Mouse (Mus musculus) kidney, adult 2 months (tissue): ENCODE measurements around the gene March10. TPM values are rescaled to one million over a fixed set of nuclear protein-coding genes. Genes with fewer than 3 reads are reported as not detected.

Experiments used
- DNase-seq: peaks from one replicate; pipeline ENCODE4 v3.0.0; 2021
- H3K27ac ChIP-seq: fragments of 200-500 bp; 2 replicates; pipeline ENCODE4 v1.5.1; 2012; ENCODE audit warnings: low read depth, low read length, control low read depth, inconsistent platforms; ENCODE audit not compliant: insufficient read depth
- H3K27me3 ChIP-seq: fragments of 200-500 bp; replicated peaks from 2 replicates; pipeline ENCODE4 v1.6.1; 2012; ENCODE audit warnings: mild to moderate bottlenecking, moderate library complexity, low read length, inconsistent platforms; ENCODE audit not compliant: control insufficient read depth, insufficient read depth
- H3K36me3 ChIP-seq: fragments of 200-500 bp; 2 replicates; pipeline ENCODE4 v1.6.1; 2012; ENCODE audit warnings: mild to moderate bottlenecking, moderate library complexity, low read length, inconsistent platforms; ENCODE audit not compliant: control insufficient read depth, insufficient read depth
- H3K4me1 ChIP-seq: fragments of 200-500 bp; 2 replicates; pipeline ENCODE4 v1.6.1; 2011; ENCODE audit warnings: low read length; ENCODE audit not compliant: control insufficient read depth, insufficient read depth
- H3K4me3 ChIP-seq: fragments of 200-500 bp; 2 replicates; pipeline ENCODE4 v1.5.1; 2011; ENCODE audit warnings: mild to moderate bottlenecking, low read depth, low read length, control low read depth; ENCODE audit not compliant: insufficient read depth
- CTCF ChIP-seq: fragments of 200-500 bp; conservative IDR thresholded peaks from 2 replicates; pipeline ENCODE4 v1.5.1; 2011; ENCODE audit warnings: low read depth, mild to moderate bottlenecking, control low read depth, low read length, moderate library complexity, mixed read lengths; ENCODE audit not compliant: insufficient read depth, insufficient read length
- POLR2A ChIP-seq: fragments of 200-500 bp; IDR thresholded peaks from one replicate; pipeline ENCODE4 v1.6.1; 2011; ENCODE audit warnings: low read depth, low read length, control low read depth
- WGBS: fragments of 180-500 bp; shearing (Covaris S2); methylation state at CpG from one replicate; pipeline ENCODE4 v1.1.7; 2018; 5-methylcytosine and 5-hydroxymethylcytosine counted together
- polyA plus RNA-seq: library from polyadenylated mRNA; depleted of rRNA; stranded (reverse); fragments of >200 nt; gene quantifications from 2 replicates; pipeline ENCODE4 v1.2.3, GENCODE M21; 2012

The March10 gene
- polyA plus RNA-seq, 1 experiment = 1.8 TPM

DNA sequence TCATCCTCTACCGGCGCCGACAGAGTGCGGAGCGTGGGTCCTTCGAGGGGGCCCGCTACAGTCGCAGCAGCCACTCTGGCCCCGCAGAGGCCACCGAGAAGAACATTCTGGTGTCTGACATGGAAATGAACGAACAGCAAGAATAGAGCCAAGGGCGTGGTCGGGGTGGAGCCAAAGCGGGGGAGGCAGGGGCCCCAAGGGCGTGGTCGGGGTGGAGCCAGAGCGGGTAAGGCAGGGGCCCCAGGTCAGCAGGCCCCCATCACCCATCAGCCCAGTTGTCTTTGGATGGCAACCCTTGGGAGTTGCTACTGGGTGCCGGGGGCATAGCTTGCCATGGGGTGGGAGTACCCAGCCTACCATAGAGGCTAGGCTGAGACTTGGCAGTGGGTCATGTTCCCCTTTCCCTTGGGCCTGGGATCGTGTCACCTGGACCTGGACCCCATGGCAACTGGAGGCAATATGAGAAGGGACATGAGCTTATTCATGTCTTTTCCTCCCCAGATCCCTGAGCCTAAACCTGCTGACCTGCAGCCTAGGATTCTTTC lies 106.7 kb downstream of the March10 start:
- peaks cover 18% of the 10 kb centered on the region for H3K4me1 ChIP-seq
- TF ChIP-seq CTCF = no peak
- no peak for TF ChIP-seq POLR2A
- no peak for DNase-seq
- H3K27me3 ChIP-seq = no peaks in the 10 kb centered on the region
- H3K27ac ChIP-seq = no peak overlapping the region
- no peak overlapping the region for H3K4me3 ChIP-seq
- WGBS = 95% methylated on average over 19 of the region's 19 CpGs
- H3K36me3 ChIP-seq = no peaks in the 10 kb centered on the region

DNA sequence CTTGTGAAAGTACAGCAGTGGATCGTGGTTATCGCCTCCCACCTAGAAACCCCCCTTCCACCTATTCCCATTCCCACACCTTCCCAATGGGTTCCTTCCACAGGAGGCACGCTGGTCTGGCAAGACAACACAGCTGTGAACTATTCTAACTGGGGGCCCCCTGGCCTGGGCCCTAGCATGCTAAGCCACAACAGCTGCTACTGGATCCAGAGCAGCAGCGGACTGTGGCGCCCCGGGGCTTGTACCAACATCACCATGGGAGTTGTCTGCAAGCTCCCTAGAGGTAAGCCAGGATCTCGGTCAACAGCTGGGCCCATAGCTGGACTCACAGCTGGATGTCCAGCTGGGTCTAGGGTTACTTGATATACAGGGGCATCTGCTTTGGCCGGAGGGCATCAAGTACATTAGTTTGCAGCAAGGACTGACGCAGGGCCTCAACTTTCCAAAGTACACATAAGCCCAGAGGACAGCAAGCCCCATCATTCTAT lies 108.0 kb downstream of the March10 start:
- no peak overlapping the region for H3K27ac ChIP-seq
- TF ChIP-seq POLR2A (no peak), CTCF (no peak)
- H3K27me3 ChIP-seq = no peaks in the 10 kb centered on the region
- H3K36me3 ChIP-seq = no peaks in the 10 kb centered on the region
- no peak overlapping the region for H3K4me3 ChIP-seq
- no peak for DNase-seq
- peaks cover 16% of the 10 kb centered on the region for H3K4me1 ChIP-seq
- WGBS = 92% methylated on average over 9 of the region's 9 CpGs

DNA sequence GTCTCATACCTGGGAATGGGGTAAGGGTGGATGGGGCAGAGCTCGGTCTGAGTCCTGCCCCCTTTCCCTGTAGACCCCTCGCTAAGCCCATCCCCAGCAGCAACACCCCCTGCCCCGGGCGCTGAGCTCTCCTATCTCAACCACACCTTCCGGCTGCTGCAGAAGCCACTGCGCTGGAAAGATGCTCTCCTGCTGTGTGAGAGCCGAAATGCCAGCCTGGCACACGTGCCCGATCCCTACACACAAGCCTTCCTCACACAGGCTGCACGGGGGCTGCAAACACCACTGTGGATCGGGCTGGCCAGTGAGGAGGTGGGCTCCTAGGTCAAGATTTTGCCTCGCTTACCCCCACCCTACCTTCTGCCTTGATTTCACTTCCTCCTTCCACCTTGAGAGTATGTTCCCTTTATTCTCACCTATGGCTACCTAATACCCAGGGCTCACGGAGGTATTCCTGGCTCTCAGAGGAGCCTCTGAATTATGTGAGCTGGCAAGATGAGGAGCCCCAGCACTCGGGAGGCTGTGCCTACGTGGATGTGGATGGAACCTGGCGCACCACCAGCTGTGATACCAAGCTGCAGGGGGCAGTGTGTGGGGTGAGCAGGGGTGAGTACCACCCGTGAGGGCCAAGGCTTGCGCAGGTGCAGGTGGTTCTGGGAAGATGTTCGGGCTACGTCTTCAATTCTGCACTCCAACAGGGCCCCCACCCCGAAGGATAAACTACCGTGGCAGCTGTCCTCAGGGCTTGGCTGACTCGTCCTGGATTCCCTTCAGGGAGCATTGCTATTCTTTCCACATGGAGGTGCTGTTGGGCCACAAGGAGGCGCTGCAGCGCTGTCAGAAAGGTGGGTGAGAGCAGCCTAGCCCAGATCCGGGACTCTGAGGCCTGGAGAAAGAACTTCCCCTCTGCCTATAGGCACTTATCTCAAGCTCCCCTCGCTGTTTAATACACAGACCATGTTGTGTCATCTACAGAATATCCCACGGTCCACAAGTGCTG lies 109.1 kb downstream of the March10 start:
- H3K36me3 ChIP-seq = no peaks in the 10 kb centered on the region
- TF ChIP-seq POLR2A (no peak), CTCF (peak; percentile 86)
- WGBS = 59% methylated on average over 28 of the region's 28 CpGs

DNA sequence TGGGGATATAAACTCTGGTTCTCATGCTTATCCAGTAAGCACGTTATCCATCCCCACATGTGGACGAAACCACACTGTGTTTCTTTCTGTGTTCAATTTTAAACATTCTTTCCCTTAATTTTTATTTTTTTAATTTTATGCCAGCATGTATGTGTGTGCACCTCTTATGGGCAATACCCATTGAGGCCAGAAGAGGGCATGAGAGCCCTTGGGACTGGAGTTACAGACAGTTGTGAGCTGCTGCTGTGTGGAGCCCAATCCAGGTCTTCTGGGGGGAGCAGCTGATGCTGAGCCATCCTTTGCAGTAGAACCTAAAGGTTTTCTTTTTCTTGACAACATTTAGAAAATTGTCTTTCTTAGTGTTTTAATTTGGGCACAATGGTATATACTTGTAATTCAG lies 111.3 kb downstream of the March10 start:
- H3K27ac ChIP-seq = no peak overlapping the region
- WGBS = 82% methylated on average over 2 of the region's 2 CpGs
- H3K36me3 ChIP-seq = no peaks in the 10 kb centered on the region
- no peaks in the 10 kb centered on the region for H3K27me3 ChIP-seq
- TF ChIP-seq POLR2A (no peak), CTCF (peak; percentile 66)
- no peaks in the 10 kb centered on the region for H3K4me1 ChIP-seq
- H3K4me3 ChIP-seq = no peak overlapping the region
- DNase-seq = peak; percentile 54

More for the DNA sequence above, 109.1 kb downstream of the March10 start:
- peak; percentile 82 for DNase-seq
- no peak overlapping the region for H3K27ac ChIP-seq
- no peaks in the 10 kb centered on the region for H3K27me3 ChIP-seq
- H3K4me3 ChIP-seq = no peak overlapping the region
- peaks cover 6% of the 10 kb centered on the region for H3K4me1 ChIP-seq

DNA sequence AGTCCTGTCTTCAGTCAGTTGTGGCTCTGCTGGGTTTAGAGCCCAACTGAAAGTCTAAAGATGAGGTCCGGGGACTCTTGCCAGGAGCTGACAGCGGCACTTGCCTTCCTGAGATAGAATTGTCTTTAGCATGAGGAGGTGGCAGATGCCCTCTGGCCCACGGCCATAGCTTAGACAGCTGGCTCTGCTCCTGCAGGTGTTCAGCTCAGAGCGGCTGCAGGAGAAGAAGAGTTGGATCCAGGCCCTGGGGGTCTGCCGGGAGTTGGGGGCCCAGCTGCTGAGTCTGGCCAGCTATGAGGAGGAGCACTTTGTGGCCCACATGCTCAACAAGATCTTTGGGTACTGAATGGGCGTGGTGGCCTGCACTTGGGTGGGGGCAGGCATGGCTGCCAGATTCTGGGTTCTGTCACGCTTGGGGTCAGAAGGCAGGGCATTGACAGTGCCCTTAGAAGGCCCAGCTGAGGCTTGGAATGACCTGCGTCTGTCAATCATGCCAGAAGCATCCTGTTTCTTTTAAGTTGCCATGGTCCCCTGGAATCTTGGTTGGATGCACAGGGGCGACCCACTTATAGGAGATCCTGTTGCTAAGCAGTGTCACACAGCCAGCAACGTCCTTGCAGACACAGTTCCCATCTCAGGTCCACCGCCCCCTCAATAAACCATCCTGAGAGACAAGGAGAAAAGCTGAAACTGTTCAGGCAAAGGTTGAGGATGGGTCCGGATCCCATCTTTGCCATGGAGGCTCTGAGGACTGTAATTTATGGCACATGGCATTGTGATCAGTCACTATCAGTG lies 117.7 kb downstream of the March10 start:
- Histone ChIP-seq H3K4me3 (no peak overlapping the region), H3K36me3 (no peaks in the 10 kb centered on the region), H3K27ac (no peak overlapping the region), H3K27me3 (no peaks in the 10 kb centered on the region), H3K4me1 (no peaks in the 10 kb centered on the region)
- no peak for TF ChIP-seq POLR2A
- TF ChIP-seq CTCF = no peak
- 68% methylated on average over 12 of the region's 12 CpGs for WGBS
- DNase-seq = no peak

DNA sequence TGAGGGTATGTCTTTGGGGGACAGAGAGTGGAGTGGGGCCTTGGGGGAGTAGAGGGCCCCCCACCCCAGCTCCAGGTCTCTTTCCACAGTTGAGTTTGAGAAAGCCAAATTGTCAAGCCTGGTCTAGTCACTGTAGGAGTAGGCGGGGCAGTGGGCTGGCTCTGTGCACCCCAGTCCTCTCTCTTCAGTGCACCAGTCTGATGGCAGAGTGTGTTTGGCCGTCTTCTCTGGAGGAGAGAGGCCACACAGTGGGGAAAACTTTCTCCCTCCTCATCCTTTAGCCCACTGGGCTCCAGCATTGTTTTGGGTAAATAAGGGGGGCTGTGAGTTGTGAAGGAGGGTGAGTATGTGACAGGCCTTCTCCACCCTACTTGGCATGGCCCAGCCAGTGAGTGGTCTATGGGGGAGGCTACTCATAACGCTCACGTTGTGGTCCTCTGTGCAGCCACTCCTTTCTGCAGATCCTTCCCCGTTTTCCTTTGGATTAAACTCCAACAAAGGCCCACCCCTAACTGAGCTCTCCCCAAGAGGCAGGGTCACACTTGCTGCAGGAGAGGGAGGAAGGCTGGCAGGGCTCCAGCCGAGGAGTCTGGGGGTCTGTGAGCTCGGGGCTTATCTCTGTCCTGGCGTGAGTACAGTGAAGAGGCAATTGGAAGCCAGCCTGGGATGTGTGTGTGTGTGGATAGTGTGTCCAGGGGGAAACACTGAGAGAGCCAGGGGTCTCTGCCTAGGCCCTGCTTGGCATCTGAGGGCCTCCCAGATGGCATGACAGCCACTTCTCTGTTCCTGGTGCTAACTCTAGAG lies 122.5 kb downstream of the March10 start:
- Histone ChIP-seq H3K36me3 (no peaks in the 10 kb centered on the region), H3K4me1 (no peaks in the 10 kb centered on the region), H3K4me3 (no peak overlapping the region), H3K27me3 (no peaks in the 10 kb centered on the region), H3K27ac (no peak overlapping the region)
- TF ChIP-seq POLR2A (no peak), CTCF (no peak)
- no peak for DNase-seq
- 76% methylated on average over 8 of the region's 8 CpGs for WGBS
